Mouse (Mus musculus) CH12.LX (cell line): ENCODE measurements around the gene Sertad4. TPM values are rescaled to one million over a fixed set of nuclear protein-coding genes. Genes with fewer than 3 reads are reported as not detected.
A peak's percentile ranks its signal among the peaks of the same experiment; 100 is the strongest.

Experiments used
- DNase-seq: peaks from one replicate; pipeline ENCODE4 v3.0.0-alpha.2; 2013; ENCODE audit errors: extremely low read depth
- H3K27ac ChIP-seq: 2 replicates; pipeline ENCODE4 v1.5.1; 2012; ENCODE audit warnings: low read depth, mild to moderate bottlenecking, control low read depth, moderate library complexity; ENCODE audit not compliant: insufficient read depth
- H3K27me3 ChIP-seq: replicated peaks from 2 replicates; pipeline ENCODE3; 2012; ENCODE audit warnings: inconsistent platforms
- H3K36me3 ChIP-seq, 2 experiments: replicated peaks in 1 of 2; 2 replicates each; pipeline versions ENCODE3 to v1.6.1; 2012; ENCODE audit warnings: inconsistent platforms in 1 of 2, low read length in 1 of 2, mild to moderate bottlenecking in 1 of 2, mixed read lengths in 1 of 2, moderate library complexity in 1 of 2; ENCODE audit not compliant: control insufficient read depth in 1 of 2, insufficient read depth in 1 of 2
- H3K4me1 ChIP-seq, 2 experiments: 2 replicates each; pipeline ENCODE4 v1.6.1; 2012; ENCODE audit warnings: inconsistent platforms in 1 of 2, moderate library complexity in 1 of 2; ENCODE audit not compliant: insufficient read depth in 2 of 2, control insufficient read depth in 1 of 2
- H3K4me2 ChIP-seq: 2 replicates; pipeline ENCODE4 v1.6.1; 2012; ENCODE audit warnings: low read depth, mild to moderate bottlenecking, control low read depth; ENCODE audit not compliant: poor library complexity, insufficient read depth, severe bottlenecking
- H3K4me3 ChIP-seq, 3 experiments: fragments of 150-350 bp in 1 of 3; sonication (generic) in 1 of 3; replicated peaks in 1 of 3; 2 replicates each; pipeline versions ENCODE3 to v1.5.1; 2011 to 2012; ENCODE audit warnings: low read depth in 2 of 3, low read length in 2 of 3, mild to moderate bottlenecking in 2 of 3, moderate library complexity in 2 of 3, control low read depth in 1 of 3, improper control_type of control experiment in 1 of 3, inconsistent platforms in 1 of 3, mixed read lengths in 1 of 3; ENCODE audit not compliant: poor library complexity in 1 of 3
- H3K79me2 ChIP-seq: replicated peaks from 2 replicates; pipeline ENCODE4 v1.6.1; 2012; ENCODE audit warnings: mild to moderate bottlenecking, moderate library complexity; ENCODE audit not compliant: control insufficient read depth, poor library complexity, insufficient read depth, severe bottlenecking; ENCODE audit errors: extremely low read depth
- H3K9ac ChIP-seq: 2 replicates; pipeline ENCODE4 v1.6.1; 2012; ENCODE audit warnings: low read depth, mild to moderate bottlenecking, control low read depth, moderate library complexity; ENCODE audit not compliant: insufficient read depth
- H3K9me3 ChIP-seq: replicated peaks from 2 replicates; pipeline ENCODE3; 2012; ENCODE audit warnings: low read length, inconsistent platforms, mixed read lengths
- BHLHE40 ChIP-seq: IDR thresholded peaks from 2 replicates; pipeline ENCODE4 v1.6.1; 2011; ENCODE audit warnings: mild to moderate bottlenecking, low read depth, low read length, improper control_type of control experiment
- E2F4 ChIP-seq: IDR thresholded peaks from 2 replicates; pipeline ENCODE4 v1.6.1; 2011; ENCODE audit warnings: low read depth, low read length, improper control_type of control experiment; ENCODE audit not compliant: insufficient replicate concordance
- ELF1 ChIP-seq: IDR thresholded peaks from 2 replicates; pipeline ENCODE4 v1.6.1; 2014; ENCODE audit warnings: low read depth, mild to moderate bottlenecking, inconsistent platforms, low read length, improper control_type of control experiment
- EP300 ChIP-seq: IDR thresholded peaks from 2 replicates; pipeline ENCODE4 v1.6.1; 2011; ENCODE audit warnings: low read length, improper control_type of control experiment
- ETS1 ChIP-seq: conservative IDR thresholded peaks from 2 replicates; pipeline ENCODE4 v1.6.1; 2012; ENCODE audit warnings: low read depth, mild to moderate bottlenecking, inconsistent platforms, low read length, improper control_type of control experiment, moderate library complexity
- GABPA ChIP-seq: IDR thresholded peaks from 2 replicates; pipeline ENCODE4 v1.6.1; 2012; ENCODE audit warnings: low read depth, low read length, improper control_type of control experiment, inconsistent platforms; ENCODE audit not compliant: insufficient replicate concordance
- JUN ChIP-seq: IDR thresholded peaks from 2 replicates; pipeline ENCODE4 v1.6.1; 2011; ENCODE audit warnings: low read depth, mild to moderate bottlenecking, low read length, improper control_type of control experiment, moderate library complexity; ENCODE audit not compliant: insufficient read depth
- KAT2A ChIP-seq: IDR thresholded peaks from 2 replicates; pipeline ENCODE4 v1.6.1; 2012; ENCODE audit warnings: low read length, improper control_type of control experiment, inconsistent platforms; ENCODE audit not compliant: insufficient replicate concordance
- MAX ChIP-seq: IDR thresholded peaks from 2 replicates; pipeline ENCODE4 v1.6.1; 2011; ENCODE audit warnings: low read length, improper control_type of control experiment
- MXI1 ChIP-seq: IDR thresholded peaks from 2 replicates; pipeline ENCODE4 v1.6.1; 2011; ENCODE audit warnings: mild to moderate bottlenecking, low read depth, low read length, improper control_type of control experiment
- PAX5 ChIP-seq: IDR thresholded peaks from 2 replicates; pipeline ENCODE4 v1.6.1; 2012; ENCODE audit warnings: low read length, inconsistent platforms, mixed read lengths
- POLR2A ChIP-seq: IDR thresholded peaks from 2 replicates; pipeline ENCODE4 v1.6.1; 2011; ENCODE audit warnings: low read depth, mild to moderate bottlenecking, improper control_type of control experiment, low read length
- POLR2AphosphoS2 ChIP-seq: IDR thresholded peaks from 2 replicates; pipeline ENCODE4 v1.6.1; 2011; ENCODE audit warnings: low read depth, low read length, improper control_type of control experiment
- RAD21 ChIP-seq: IDR thresholded peaks from 2 replicates; pipeline ENCODE4 v1.6.1; 2011; ENCODE audit warnings: low read depth, mild to moderate bottlenecking, low read length, improper control_type of control experiment, moderate library complexity
- RCOR1 ChIP-seq: conservative IDR thresholded peaks from 2 replicates; pipeline ENCODE4 v1.6.1; 2012; ENCODE audit warnings: low read depth, mild to moderate bottlenecking, inconsistent platforms, low read length, improper control_type of control experiment
- SIN3A ChIP-seq: IDR thresholded peaks from 2 replicates; pipeline ENCODE4 v1.6.1; 2012; ENCODE audit warnings: low read length, improper control_type of control experiment, inconsistent platforms
- TBP ChIP-seq: conservative IDR thresholded peaks from 2 replicates; pipeline ENCODE4 v1.6.1; 2011; ENCODE audit warnings: low read depth, low read length, improper control_type of control experiment
- TCF12 ChIP-seq: IDR thresholded peaks from 2 replicates; pipeline ENCODE4 v1.6.1; 2014; ENCODE audit warnings: low read depth, mild to moderate bottlenecking, inconsistent platforms, low read length, improper control_type of control experiment
- USF1 ChIP-seq: IDR thresholded peaks from 2 replicates; pipeline ENCODE4 v1.6.1; 2014; ENCODE audit warnings: low read depth, mild to moderate bottlenecking, inconsistent platforms, low read length, improper control_type of control experiment
- ZMIZ1 ChIP-seq: IDR thresholded peaks from 2 replicates; pipeline ENCODE4 v1.6.1; 2012; ENCODE audit warnings: low read depth, mild to moderate bottlenecking, inconsistent platforms, low read length, improper control_type of control experiment
- dilution Hi-C: fragments of 300-500 bp; cut with MboI; formaldehyde crosslinking; loops from 2 replicates; pipeline ENCODE4 v1.14.3; 2020; ENCODE audit warnings: low sequenced_read_pairs; ENCODE audit not compliant: extremely low pct_unique_long_range_greater_than_20kb, extremely low pct_ligation_motif_present
- in situ Hi-C: fragments of 300-500 bp; cut with MboI; formaldehyde crosslinking; loops from 3 replicates; pipeline ENCODE4 v1.14.3; 2019; ENCODE audit warnings: low sequenced_read_pairs, low pct_ligation_motif_present, low pct_unique_long_range_greater_than_20kb, mixed read lengths
- polyA plus RNA-seq: library from polyadenylated mRNA; unstranded; fragments of >175 nt; gene quantifications from 2 replicates; pipeline ENCODE4 v1.2.1, GENCODE M21; 2012; ENCODE audit warnings: low read depth; ENCODE audit not compliant: insufficient read length
- total RNA-seq, 2 experiments: library from RNA; depleted of rRNA; stranded (reverse); fragments of 300-350 nt in 1 of 2; fragments of >200 nt in 1 of 2; gene quantifications; 2 replicates each; pipeline ENCODE4 v1.2.3; 2012 to 2014

Sertad4 gene
- total and polyA plus RNA-seq, 3 experiments, result 0.74 TPM; not detected in 2

- H3K4me3 ChIP-seq, result no peak overlapping the region
- no peak overlapping the region for H3K4me2 ChIP-seq
- H3K27me3 ChIP-seq, result peaks cover 12% of the 10 kb centered on the region
- H3K27ac ChIP-seq, result no peak overlapping the region
- TF ChIP-seq POLR2AphosphoS2 (no peak), RAD21 (no peak), RCOR1 (no peak), TBP (no peak), MXI1 (no peak), ETS1 (no peak), ELF1 (no peak), POLR2A (no peak), SIN3A (no peak)
- H3K9me3 ChIP-seq, result no peaks in the 10 kb centered on the region
- H3K36me3 ChIP-seq, result no peaks in the 10 kb centered on the region
- peak; percentile 7 for DNase-seq
- H3K79me2 ChIP-seq, result no peaks in the 10 kb centered on the region
- H3K9ac ChIP-seq, result no peak overlapping the region
- in situ Hi-C loops (no loop called here), dilution Hi-C loops (no loop called here)
- peaks cover 0 to 33% of the 10 kb centered on the region in 2 experiments; a peak in 2 of 4 replicates for H3K4me1 ChIP-seq
Measured at GRCm38 (mm10) chr1:192849616-192850015, 5.9 kb downstream of the Sertad4 start.

DNA sequence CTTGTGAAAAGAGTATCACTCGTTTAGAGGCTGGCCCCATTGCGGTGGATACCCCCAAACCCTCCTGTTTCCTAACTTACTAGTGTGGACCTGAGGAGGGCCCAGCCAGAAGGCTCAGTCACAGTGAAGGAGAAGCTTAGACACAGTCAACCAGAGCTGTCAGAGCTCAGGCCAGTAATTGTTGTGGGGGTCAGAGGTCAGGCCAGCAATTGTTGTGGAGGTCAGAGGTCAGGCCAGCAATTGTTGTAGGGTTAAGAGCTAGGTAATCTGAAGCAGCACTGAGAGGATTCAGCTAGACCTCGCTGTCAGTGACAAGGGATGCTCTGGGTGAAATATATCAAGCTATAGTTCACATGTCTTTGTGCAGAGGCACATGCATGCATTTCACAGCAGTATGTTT, 8.3 kb downstream of the Sertad4 start:
- Histone ChIP-seq H3K36me3 (no peaks in the 10 kb centered on the region), H3K4me3 (no peak overlapping the region), H3K9me3 (no peaks in the 10 kb centered on the region), H3K4me2 (no peak overlapping the region), H3K4me1 (peaks cover 0 to 30% of the 10 kb centered on the region in 2 experiments; a peak in 2 of 4 replicates), H3K79me2 (no peaks in the 10 kb centered on the region), H3K27me3 (peaks cover 5% of the 10 kb centered on the region), H3K27ac (no peak overlapping the region), H3K9ac (no peak overlapping the region)
- TF ChIP-seq POLR2A (no peak), RAD21 (no peak), MXI1 (no peak), KAT2A (no peak), ZMIZ1 (no peak), BHLHE40 (no peak)
- no peak for DNase-seq
- in situ Hi-C loops, result no loop called here
- dilution Hi-C loops, result no loop called here

- no peak overlapping the region for H3K4me2 ChIP-seq
- TF ChIP-seq E2F4 (no peak), JUN (no peak), KAT2A (no peak), GABPA (no peak), SIN3A (no peak), TCF12 (no peak), MAX (no peak), EP300 (no peak), PAX5 (no peak), ETS1 (no peak), USF1 (no peak), POLR2AphosphoS2 (no peak)
- no peak for DNase-seq
Measured at GRCm38 (mm10) chr1:192841094-192841813, 14.3 kb downstream of the Sertad4 start.

More at GRCm38 (mm10) chr1:192841094-192841813, 14.3 kb downstream of the Sertad4 start:
- dilution Hi-C loops, result no loop called here
- Histone ChIP-seq H3K4me1 (peaks cover 0 to 18% of the 10 kb centered on the region in 2 experiments; a peak in 2 of 4 replicates), H3K4me3 (no peak overlapping the region), H3K9ac (no peak overlapping the region), H3K27me3 (no peaks in the 10 kb centered on the region), H3K79me2 (no peaks in the 10 kb centered on the region), H3K36me3 (no peaks in the 10 kb centered on the region), H3K9me3 (no peaks in the 10 kb centered on the region), H3K27ac (no peak overlapping the region)
- in situ Hi-C loops, result no loop called here
